Mouse (Mus musculus) forebrain, embryonic 13.5 days (tissue): ENCODE measurements around the gene Gucy2g. TPM values are rescaled to one million over a fixed set of nuclear protein-coding genes. Genes with fewer than 3 reads are reported as not detected.

Experiments
- ATAC-seq: fragments of 200-750 bp; cut with Nextera tagmentation; 2 replicates; pipeline ENCODE4 v1.8.0; 2017
- H3K27ac ChIP-seq: fragments of 300-500 bp; sonication (generic); 2 replicates; pipeline ENCODE4 v1.5.1; 2015; ENCODE audit warnings: inconsistent platforms, mild to moderate bottlenecking, moderate library complexity
- H3K27me3 ChIP-seq: fragments of 300-500 bp; sonication (generic); 2 replicates; pipeline ENCODE4 v1.6.1; 2015; ENCODE audit warnings: mild to moderate bottlenecking, inconsistent platforms
- H3K36me3 ChIP-seq: fragments of 300-500 bp; sonication (generic); 2 replicates; pipeline ENCODE4 v1.6.1; 2015; ENCODE audit warnings: mild to moderate bottlenecking, inconsistent platforms; ENCODE audit not compliant: poor library complexity, severe bottlenecking
- H3K4me1 ChIP-seq: fragments of 300-500 bp; sonication (generic); 2 replicates; pipeline ENCODE4 v1.6.1; 2015; ENCODE audit warnings: inconsistent platforms
- H3K4me2 ChIP-seq: fragments of 300-500 bp; sonication (generic); 2 replicates; pipeline ENCODE4 v1.6.1; 2015; ENCODE audit warnings: inconsistent platforms, mild to moderate bottlenecking, moderate library complexity
- H3K4me3 ChIP-seq: fragments of 300-500 bp; sonication (generic); 2 replicates; pipeline ENCODE4 v1.5.1; 2015; ENCODE audit warnings: mild to moderate bottlenecking, inconsistent platforms
- H3K9ac ChIP-seq: fragments of 300-500 bp; sonication (generic); 2 replicates; pipeline ENCODE4 v1.6.1; 2015; ENCODE audit warnings: mild to moderate bottlenecking, inconsistent platforms
- H3K9me3 ChIP-seq: fragments of 300-500 bp; sonication (generic); replicated peaks from 2 replicates; pipeline ENCODE4 v1.6.1; 2016; ENCODE audit warnings: inconsistent platforms
- WGBS: fragments of 180-500 bp; shearing (Covaris S2); methylation state at CpG from one replicate; pipeline ENCODE4 v1.1.7; 2015; 5-methylcytosine and 5-hydroxymethylcytosine counted together
- microRNA-seq: library from miRNA; unstranded; fragments of <30 nt; microRNA quantifications from one replicate; pipeline ENCODE4, GENCODE M21; 2016
- polyA plus RNA-seq: library from polyadenylated mRNA; unstranded; fragments of >200 nt; fragmentation: Nextera tagmentation; extraction: Ambion mirVana; gene quantifications from 2 replicates; pipeline ENCODE4 v1.2.1, GENCODE M21; 2015

Gucy2g gene
- polyA plus RNA-seq, 1 experiment from 2014 or later: not detected

DNA sequence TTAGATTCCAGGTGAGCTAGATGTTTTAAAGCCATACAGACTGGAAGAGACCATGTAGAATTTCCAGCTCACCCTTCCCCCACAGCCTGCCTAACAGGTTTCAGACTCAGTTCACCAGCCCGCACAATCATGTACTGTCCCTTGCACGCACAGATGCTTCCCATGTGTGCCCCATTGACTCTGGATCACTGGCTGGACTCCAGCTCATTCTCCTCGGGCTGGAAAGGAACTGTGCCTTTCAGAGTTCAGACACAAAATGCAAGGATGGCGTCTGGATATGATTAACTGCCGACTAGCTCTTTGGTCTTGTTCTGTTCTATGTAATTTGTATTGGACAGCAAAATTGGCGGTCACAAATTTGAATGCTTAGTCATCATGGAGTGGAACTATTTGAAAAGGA lies 91.4 kb downstream of the Gucy2g start:
- Histone ChIP-seq H3K4me2 (no peak overlapping the region), H3K27me3 (no peaks in the 10 kb centered on the region), H3K36me3 (no peaks in the 10 kb centered on the region), H3K27ac (no peak overlapping the region), H3K4me1 (peaks cover 6% of the 10 kb centered on the region), H3K4me3 (no peak overlapping the region), H3K9ac (no peak overlapping the region), H3K9me3 (no peaks in the 10 kb centered on the region)
- no peak for ATAC-seq
- 86% methylated on average over 6 of the region's 6 CpGs for WGBS

DNA sequence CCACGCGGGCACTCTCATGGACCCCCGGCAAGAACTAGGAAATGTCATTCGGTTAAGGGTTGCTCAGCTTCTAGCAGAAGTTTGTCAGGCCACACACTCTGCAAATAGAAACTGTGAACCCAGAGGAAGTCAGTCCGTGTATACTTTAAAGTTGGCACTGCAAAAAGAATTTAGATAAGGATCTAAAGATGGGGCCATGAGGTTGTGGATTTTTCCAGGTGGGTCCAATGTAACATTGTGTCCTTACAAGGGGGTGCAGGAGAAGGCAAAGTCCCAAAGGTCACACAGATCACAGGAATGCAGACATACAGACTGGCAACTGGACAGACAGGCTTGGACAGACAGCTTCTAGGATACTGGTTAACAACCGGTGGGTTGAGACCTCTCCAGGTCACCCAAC lies 92.9 kb downstream of the Gucy2g start:
- Histone ChIP-seq H3K36me3 (no peaks in the 10 kb centered on the region), H3K9me3 (no peaks in the 10 kb centered on the region), H3K4me1 (peaks cover 21% of the 10 kb centered on the region), H3K27me3 (no peaks in the 10 kb centered on the region), H3K4me3 (no peak overlapping the region), H3K4me2 (no peak overlapping the region), H3K9ac (no peak overlapping the region), H3K27ac (no peak overlapping the region)
- no peak for ATAC-seq
- WGBS: 89% methylated on average over 6 of the region's 6 CpGs

Small RNA genes within 50 kb of the gene (microRNA-seq; reads per million reads assigned to microRNA genes)
- gene Mir6715: not detected

Other genes starting within 250 kb of the Gucy2g start
- 14.1 and 17.6 TPM in 2 replicates for gene Gpam, start 114.0 kb downstream of the Gucy2g start, polyA plus RNA-seq
- 0.13 TPM in 1 of 2 replicates, not detected in the other for gene Tectb, start 60.5 kb downstream of the Gucy2g start, polyA plus RNA-seq
- gene Acsl5, start 10.7 kb upstream of the Gucy2g start, polyA plus RNA-seq: 9.4 and 10.9 TPM in 2 replicates
- gene Zdhhc6, start 74.8 kb upstream of the Gucy2g start, polyA plus RNA-seq: 74.9 and 81.3 TPM in 2 replicates
- 25.8 and 29.0 TPM in 2 replicates for gene Vti1a, start 75.1 kb upstream of the Gucy2g start, polyA plus RNA-seq